Mouse (Mus musculus) liver, embryonic 14.5 days (tissue): ENCODE measurements at regions not wholly inside any gene's neighbourhood (a gene's known extent, or its start where the extent isn't known, plus 50 kb on each side); places are given as distances from the start of the nearest gene placed in this dataset.

Source experiments
- CTCF ChIP-seq: IDR thresholded peaks from 2 replicates; pipeline ENCODE4 v1.5.1; 2016; ENCODE audit warnings: antibody characterized with exemption, low read depth, control low read depth
- EP300 ChIP-seq: IDR thresholded peaks from 2 replicates; pipeline ENCODE4 v1.6.1; 2016; ENCODE audit warnings: antibody characterized with exemption, low read depth

GRCm38 (mm10) chr5:43151099-43151774 lies 81.7 kb upstream of the Cpeb2 start:
- no peak for TF ChIP-seq CTCF
- no peak for TF ChIP-seq EP300
